Mouse (Mus musculus): Measurements from ENCODE around the gene Cpm.

Cpm gene

GRCm38 (mm10) chr10:117620530-117620929 is 8.8 kb upstream of the Cpm start:
- DNase-seq (ENCODE audit: low read depth, low spot score) = no peak

- DNase-seq (ENCODE audit: low read depth, low spot score) = no peak
Measured at GRCm38 (mm10) chr10:117620934-117621501, 8.3 kb upstream of the Cpm start.

- no peak for DNase-seq (ENCODE audit: low read depth, low spot score)
Measured at GRCm38 (mm10) chr10:117621616-117622533, 7.4 kb upstream of the Cpm start.

- no peak for DNase-seq (ENCODE audit: low read depth, low spot score)
Measured at GRCm38 (mm10) chr10:117623358-117623757, 5.9 kb upstream of the Cpm start.

- DNase-seq (ENCODE audit: low read depth, low spot score) = no peak
Measured at GRCm38 (mm10) chr10:117624222-117624621, 5.1 kb upstream of the Cpm start.

- no peak for DNase-seq (ENCODE audit: low read depth, low spot score)
Measured at GRCm38 (mm10) chr10:117624655-117625497, 4.4 kb upstream of the Cpm start.

GRCm38 (mm10) chr10:117625500-117626296 is 3.6 kb upstream of the Cpm start:
- no peak for DNase-seq (ENCODE audit: low read depth, low spot score)

GRCm38 (mm10) chr10:117626297-117626613 is 3.0 kb upstream of the Cpm start:
- no peak for DNase-seq (ENCODE audit: low read depth, low spot score)

- no peak for DNase-seq (ENCODE audit: low read depth, low spot score)
Measured at GRCm38 (mm10) chr10:117626840-117627615, 2.3 kb upstream of the Cpm start.

GRCm38 (mm10) chr10:117627616-117627930 is 1.7 kb upstream of the Cpm start:
- DNase-seq (ENCODE audit: low read depth, low spot score) = no peak

GRCm38 (mm10) chr10:117627949-117628348 is 1.4 kb upstream of the Cpm start:
- DNase-seq (ENCODE audit: low read depth, low spot score) = no peak

GRCm38 (mm10) chr10:117628363-117629168 is 734 bp upstream of the Cpm start:
- DNase-seq (ENCODE audit: low read depth, low spot score) = no peak

- no peak for DNase-seq (ENCODE audit: low read depth, low spot score)
Measured at GRCm38 (mm10) chr10:117630176-117630575, 876 bp downstream of the Cpm start.

- DNase-seq (ENCODE audit: low read depth, low spot score) = no peak
Measured at GRCm38 (mm10) chr10:117630810-117631209, 1.5 kb downstream of the Cpm start.

GRCm38 (mm10) chr10:117631562-117632259 is 2.4 kb downstream of the Cpm start:
- no peak for DNase-seq (ENCODE audit: low read depth, low spot score)

GRCm38 (mm10) chr10:117632394-117632793 is 3.1 kb downstream of the Cpm start:
- DNase-seq (ENCODE audit: low read depth, low spot score) = no peak

GRCm38 (mm10) chr10:117633564-117634208 is 4.4 kb downstream of the Cpm start:
- no peak for DNase-seq (ENCODE audit: low read depth, low spot score)

- DNase-seq (ENCODE audit: low read depth, low spot score) = no peak
Measured at GRCm38 (mm10) chr10:117634323-117635030, 5.2 kb downstream of the Cpm start.

Measured in c-Kit-negative CD71-positive TER-119-positive erythroid progenitor cells, embryonic 14.5 days (primary cell).